Mouse (Mus musculus) heart, adult 8-10 months (tissue): ENCODE measurements around the gene Btbd35f15. TPM values are rescaled to one million over a fixed set of nuclear protein-coding genes. Genes with fewer than 3 reads are reported as not detected.
"Not testable (repeated sequence)": the region's sequence is repeated elsewhere in the genome, so short reads cannot be mapped to it uniquely, and the experiment has no call there.

ENCODE experiments used
- DNase-seq: peaks from one replicate; pipeline ENCODE4 v3.0.0; 2022; ENCODE audit warnings: low spot score
- total RNA-seq, 4 experiments: library from RNA; stranded (reverse); gene quantifications; 2 replicates each; pipeline ENCODE4 v1.2.4; 2022

The Btbd35f15 gene
- total RNA-seq = not detected

GRCm38 (mm10) chrX:33577214-33577613 lies at the start of gene Btbd35f15:
Gene Btbd35f15 (minus strand): TSS chrX:33577314.
- DNase-seq = not testable (repeated sequence)

Other genes starting within 250 kb of the Btbd35f15 start
- gene Btbd35f13, start 79.9 kb upstream of the Btbd35f15 start, total RNA-seq = not detected
- gene Btbd35f14, start 125.0 kb upstream of the Btbd35f15 start, total RNA-seq = not detected